Comparison of ENCODE assay signal across 25 mouse cellular contexts in the genomic region with DNA sequence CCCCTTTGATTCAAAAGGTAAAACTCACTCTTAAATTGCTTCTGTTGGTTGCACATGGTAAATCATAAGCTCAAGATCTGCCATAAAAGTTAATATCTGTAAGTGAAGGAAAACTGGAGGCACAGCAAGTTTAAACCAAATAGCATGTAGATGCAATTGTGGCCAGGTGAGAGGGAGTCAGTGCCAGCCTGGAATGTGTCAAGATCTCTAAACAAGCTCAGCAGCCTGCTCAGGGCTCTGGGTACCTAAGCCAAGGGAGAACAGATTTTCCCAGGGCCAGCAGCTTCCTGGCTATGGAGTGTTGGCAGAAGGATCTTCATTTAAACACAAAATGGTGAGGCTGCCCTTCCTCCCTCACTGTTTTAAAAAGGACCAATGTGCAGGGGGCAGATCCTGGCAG.
DNase-seq lines count a peak whose midpoint lies in the region; ATAC-seq lines count a peak whose summit lies in the region.
"Had no signal": no experiment of that assay in that cellular context is flagged by ENCODE, and none has a peak within 500 bp of the region (broad histone marks: within the 10 kb centered on the region; RNA-seq: fewer than 3 reads in every experiment).

No protein-coding gene starts in this region.

- ATAC-seq in kidney, embryonic 14.5 days (ENCODE audit: low FRiP score, low TSS enrichment) = no peak
- no peak for ATAC-seq in granulocyte monocyte progenitor cell, adult 5-6 weeks (replicated peaks; ENCODE audit: poor library complexity, severe bottlenecking)
- ATAC-seq: forebrain, embryonic 13.5 days had no signal

- H3K27ac ChIP-seq in kidney, embryonic 14.5 days (ENCODE audit: low read depth, low read length) = no peak overlapping the region
- H3K27ac ChIP-seq: embryonic facial prominence, embryonic 12.5 days; forebrain, embryonic 13.5 days; layer of hippocampus, adult 2 months; neural tube, embryonic 15.5 days; stomach, postnatal 0 days had no signal

- H3K4me1 ChIP-seq in kidney, embryonic 14.5 days (ENCODE audit: control insufficient read depth, insufficient read depth, low read length) = no peaks in the 10 kb centered on the region
- H3K4me1 ChIP-seq: embryonic facial prominence, embryonic 12.5 days; forebrain, embryonic 13.5 days; heart, embryonic 12.5 days; neural tube, embryonic 15.5 days had no signal

- DNase-seq in cerebellum, postnatal 10 days = peak; percentile 66 to 73
- no peak for DNase-seq in cerebellum, postnatal 4 days (ENCODE audit: low spot score in 2 of 2)
- DNase-seq in kidney, adult 11 months = peak; percentile 61
- DNase-seq in kidney, postnatal 10 days = peak; percentile 53
- no peak for DNase-seq in spleen, postnatal 14 days (ENCODE audit: low spot score in 2 of 2)
- DNase-seq in layer of hippocampus, adult 9-10 months (ENCODE audit: low spot score) = no peak
- DNase-seq: adrenal gland, postnatal 10 days; cerebellum, adult 8-10 months; gastrocnemius, postnatal 10 days; heart, adult 18-20 months; heart, postnatal 10 days; layer of hippocampus, postnatal 36 days; lung, postnatal 10 days; right cerebral cortex, adult 18-20 months; thymus, adult 2 months; thymus, postnatal 4 days had no signal

- no peaks in the 10 kb centered on the region for H3K9me3 ChIP-seq in kidney, embryonic 14.5 days (ENCODE audit: control insufficient read depth, low read length)
- H3K9me3 ChIP-seq: embryonic facial prominence, embryonic 12.5 days; forebrain, embryonic 13.5 days; heart, embryonic 12.5 days; neural tube, embryonic 15.5 days had no signal

- H3K4me2 ChIP-seq in kidney, embryonic 14.5 days (replicated peaks; ENCODE audit: low read depth, low read length) = no peak overlapping the region
- H3K4me2 ChIP-seq: embryonic facial prominence, embryonic 12.5 days; forebrain, embryonic 13.5 days; heart, embryonic 12.5 days; midbrain, embryonic 11.5 days; neural tube, embryonic 15.5 days had no signal

- H3K36me3 ChIP-seq in kidney, embryonic 14.5 days (ENCODE audit: control insufficient read depth, insufficient read depth, low read length) = no peaks in the 10 kb centered on the region
- H3K36me3 ChIP-seq: neural tube, embryonic 15.5 days had no signal

- H3K4me3 ChIP-seq in kidney, embryonic 14.5 days (ENCODE audit: low read length) = no peak overlapping the region
- H3K4me3 ChIP-seq: embryonic facial prominence, embryonic 12.5 days; forebrain, embryonic 13.5 days; heart, embryonic 12.5 days; layer of hippocampus, adult 2 months; neural tube, embryonic 15.5 days had no signal

- H3K9ac ChIP-seq in kidney, embryonic 14.5 days (ENCODE audit: low read depth, low read length) = no peak overlapping the region
- H3K9ac ChIP-seq: embryonic facial prominence, embryonic 12.5 days; forebrain, embryonic 13.5 days; heart, embryonic 12.5 days; neural tube, embryonic 15.5 days had no signal

- H3K27me3 ChIP-seq in kidney, embryonic 14.5 days (ENCODE audit: control insufficient read depth, insufficient read depth, low read length) = no peaks in the 10 kb centered on the region
- H3K27me3 ChIP-seq: embryonic facial prominence, embryonic 12.5 days; forebrain, embryonic 13.5 days; heart, embryonic 12.5 days; neural tube, embryonic 15.5 days had no signal

Comparison
In these comparisons a context has a peak if more than half of its experiments do, and no peak if none do; other contexts are left out.
1. DNase-seq: peak in cerebellum, postnatal 10 days (2 of 2), kidney, adult 11 months (single experiment) and kidney, postnatal 10 days (single experiment); none in cerebellum, postnatal 4 days (0 of 2), spleen, postnatal 14 days (0 of 2) and layer of hippocampus, adult 9-10 months (single experiment).